Mouse (Mus musculus) B cell, adult 2 months (primary cell): Measurements from ENCODE around the gene Gm9903.

Experiments used
- DNase-seq, 2 experiments: peaks; one replicate each; pipeline ENCODE4 v3.0.0; 2022

Gene Gm9903

GRCm38 (mm10) chr5:33651541-33651920 is 21.8 kb downstream of the Gm9903 start:
- DNase-seq = no peak

GRCm38 (mm10) chr5:33651921-33652782 is 22.4 kb downstream of the Gm9903 start, which contains the start of gene Slbp:
Slbp (minus strand) TSS chr5:33652574.
- peak; percentile 95 to 97 for DNase-seq

GRCm38 (mm10) chr5:33652783-33653173 is 23.1 kb downstream of the Gm9903 start:
- no peak for DNase-seq

- no peak for DNase-seq
Measured at GRCm38 (mm10) chr5:33654424-33654823, 24.7 kb downstream of the Gm9903 start.

- peak; percentile 21 to 40 for DNase-seq
Measured at GRCm38 (mm10) chr5:33655251-33655840, 25.6 kb downstream of the Gm9903 start.

- no peak for DNase-seq
Measured at GRCm38 (mm10) chr5:33656739-33657138, 27.0 kb downstream of the Gm9903 start.

GRCm38 (mm10) chr5:33657251-33657786 is 27.6 kb downstream of the Gm9903 start:
- no peak for DNase-seq

- DNase-seq = peak; percentile 94 to 96
Measured at GRCm38 (mm10) chr5:33657787-33658663, 28.3 kb downstream of the Gm9903 start, which contains the start of the genes Tacc3 and Tmem129. Tacc3 (plus strand) TSS chr5:33658128. Tmem129 (minus strand) TSS chr5:33658416.

GRCm38 (mm10) chr5:33658664-33659050 is 28.9 kb downstream of the Gm9903 start:
- DNase-seq = no peak

GRCm38 (mm10) chr5:33668223-33668622 is 38.5 kb downstream of the Gm9903 start:
- peak; percentile 72 to 76 for DNase-seq

GRCm38 (mm10) chr5:33671659-33672058 is 41.9 kb downstream of the Gm9903 start:
- no peak for DNase-seq

- no peak for DNase-seq
Measured at GRCm38 (mm10) chr5:33674439-33674838, 44.7 kb downstream of the Gm9903 start.

- peak; percentile 42 to 46 for DNase-seq
Measured at GRCm38 (mm10) chr5:33675964-33676363, 46.2 kb downstream of the Gm9903 start.

GRCm38 (mm10) chr5:33678244-33678643 is 48.5 kb downstream of the Gm9903 start:
- DNase-seq = no peak

GRCm38 (mm10) chr5:33681044-33681443 is 51.3 kb downstream of the Gm9903 start:
- DNase-seq = no peak
